Mouse (Mus musculus) forebrain, embryonic 16.5 days (tissue): ENCODE data around the gene Gp1ba. TPM values are rescaled to one million over a fixed set of nuclear protein-coding genes. Genes with fewer than 3 reads are reported as not detected.

Experiments
- ATAC-seq: fragments of 200-750 bp; cut with Nextera tagmentation; 2 replicates; pipeline ENCODE4 v1.8.0; 2017; ENCODE audit warnings: mild to moderate bottlenecking, moderate library complexity
- H3K27ac ChIP-seq: fragments of 300-500 bp; sonication (generic); 2 replicates; pipeline ENCODE4 v1.5.1; 2014; ENCODE audit warnings: low read length, control low read depth
- H3K27me3 ChIP-seq: fragments of 300-500 bp; sonication (generic); replicated peaks from 2 replicates; pipeline ENCODE4 v1.6.1; 2014; ENCODE audit warnings: low read length; ENCODE audit not compliant: control insufficient read depth, insufficient read depth
- H3K36me3 ChIP-seq: fragments of 300-500 bp; sonication (generic); 2 replicates; pipeline ENCODE4 v1.6.1; 2014; ENCODE audit not compliant: control insufficient read depth, insufficient read depth
- H3K4me1 ChIP-seq: fragments of 300-500 bp; sonication (generic); replicated peaks from 2 replicates; pipeline ENCODE4 v1.6.1; 2014; ENCODE audit warnings: low read length; ENCODE audit not compliant: control insufficient read depth, insufficient read depth
- H3K4me2 ChIP-seq: fragments of 300-500 bp; sonication (generic); 2 replicates; pipeline ENCODE4 v1.6.1; 2014; ENCODE audit warnings: mild to moderate bottlenecking, low read length, control low read depth
- H3K4me3 ChIP-seq: fragments of 300-500 bp; sonication (generic); replicated peaks from 2 replicates; pipeline ENCODE4 v1.5.1; 2014; ENCODE audit warnings: mild to moderate bottlenecking, low read length, control low read depth
- H3K9ac ChIP-seq: fragments of 300-500 bp; sonication (generic); replicated peaks from 2 replicates; pipeline ENCODE4 v1.6.1; 2014; ENCODE audit warnings: low read depth, low read length, control low read depth
- H3K9me3 ChIP-seq: fragments of 300-500 bp; sonication (generic); 2 replicates; pipeline ENCODE4 v1.6.1; 2016; ENCODE audit warnings: low read length; ENCODE audit not compliant: control insufficient read depth
- WGBS: fragments of 180-500 bp; shearing (Covaris S2); extraction: QIAGEN DNeasy Blood & Tissue Kit; methylation state at CpG from one replicate; pipeline ENCODE4 v1.1.7; 2014; 5-methylcytosine and 5-hydroxymethylcytosine counted together
- polyA plus RNA-seq: library from polyadenylated mRNA; unstranded; fragments of >200 nt; fragmentation: Nextera tagmentation; extraction: Ambion mirVana; gene quantifications from 2 replicates; pipeline ENCODE4 v1.2.1, GENCODE M21; 2015

The Gp1ba gene
- polyA plus RNA-seq, 1 experiment from 2014 or later: 0.15 TPM

- H3K27ac ChIP-seq: no peak overlapping the region
- 82% methylated on average over 7 of the region's 7 CpGs for WGBS
- ATAC-seq: no peak
These were observed 2.3 kb downstream of the Gp1ba start for GRCm38 (mm10) chr11:70641241-70641640.

DNA sequence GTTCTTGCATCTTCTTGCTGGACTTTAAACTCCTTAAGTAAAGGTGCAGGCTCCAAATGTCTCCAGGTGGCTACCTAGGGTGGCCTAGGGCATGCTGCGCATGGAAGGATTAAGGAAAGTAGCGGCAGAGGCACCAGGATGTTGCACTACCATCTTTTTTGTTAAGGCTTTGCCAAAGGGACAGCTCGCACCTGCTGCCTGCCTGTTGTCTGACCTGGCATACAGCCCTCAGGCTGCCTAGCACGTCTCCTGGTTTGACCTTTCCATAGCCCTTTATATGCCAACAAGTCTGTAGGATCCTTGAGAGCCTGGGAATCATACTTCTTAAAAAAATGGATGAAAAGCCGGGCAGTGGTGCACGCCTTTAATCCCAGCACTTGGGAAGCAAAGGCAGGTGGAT lies 4.1 kb downstream of the Gp1ba start:
- Histone ChIP-seq H3K36me3 (peaks cover 6% of the 10 kb centered on the region), H3K4me2 (no peak overlapping the region), H3K27me3 (no peaks in the 10 kb centered on the region), H3K9me3 (no peaks in the 10 kb centered on the region), H3K9ac (no peak overlapping the region), H3K27ac (no peak overlapping the region), H3K4me3 (no peak overlapping the region), H3K4me1 (peaks cover 17% of the 10 kb centered on the region)
- 93% methylated on average over 6 of the region's 6 CpGs for WGBS
- no peak for ATAC-seq

More at GRCm38 (mm10) chr11:70641241-70641640, 2.3 kb downstream of the Gp1ba start:
- Histone ChIP-seq H3K36me3 (peaks cover 6% of the 10 kb centered on the region), H3K4me1 (peaks cover 10% of the 10 kb centered on the region), H3K9me3 (no peaks in the 10 kb centered on the region), H3K9ac (no peak overlapping the region), H3K4me2 (no peak overlapping the region), H3K27me3 (no peaks in the 10 kb centered on the region), H3K4me3 (no peak overlapping the region)

- WGBS: 92% methylated on average over 8 of the region's 8 CpGs
- Histone ChIP-seq H3K9ac (no peak overlapping the region), H3K27me3 (no peaks in the 10 kb centered on the region), H3K4me1 (peaks cover 30% of the 10 kb centered on the region), H3K4me3 (no peak overlapping the region), H3K9me3 (no peaks in the 10 kb centered on the region), H3K36me3 (peaks cover 11% of the 10 kb centered on the region), H3K27ac (no peak overlapping the region), H3K4me2 (no peak overlapping the region)
- ATAC-seq: no peak
These were observed 5.7 kb downstream of the Gp1ba start for GRCm38 (mm10) chr11:70644564-70645103.

DNA sequence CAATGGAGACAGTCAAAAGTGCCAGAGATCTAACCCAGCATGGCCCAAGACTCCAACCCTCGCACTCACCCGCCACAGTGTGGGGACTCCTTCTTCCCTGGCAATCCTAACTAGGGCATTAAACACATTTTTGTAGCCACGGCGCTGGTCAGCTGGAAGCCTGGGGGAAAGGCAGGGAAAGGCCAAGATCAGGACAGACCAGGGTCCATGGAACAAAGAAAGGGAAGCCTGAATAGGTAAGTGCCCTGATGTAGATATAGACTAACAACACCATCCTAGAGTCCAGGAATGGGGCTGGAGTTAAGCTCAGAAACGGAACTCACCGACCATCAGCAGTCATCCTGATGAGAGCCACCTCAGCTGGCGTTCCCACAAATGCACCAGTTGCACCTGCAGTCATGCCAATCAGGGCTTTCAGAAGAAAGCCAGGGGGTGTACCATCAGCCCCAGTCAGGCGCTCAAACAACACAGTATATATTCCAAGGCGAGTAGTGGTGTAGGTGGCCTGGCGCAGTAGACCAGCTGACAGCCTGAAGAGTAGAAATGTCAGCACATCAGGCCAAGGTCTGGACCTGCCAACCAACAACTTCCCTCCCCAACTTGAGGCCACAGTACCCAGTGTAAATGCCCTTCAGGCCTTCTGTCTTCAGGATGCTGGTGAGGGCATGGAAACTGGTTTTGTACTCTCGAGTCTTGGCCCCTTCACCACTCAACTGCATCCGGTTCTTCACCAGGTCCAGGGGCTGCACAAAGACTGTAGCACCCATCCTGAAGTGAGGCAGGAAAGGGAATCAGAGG lies 6.7 kb downstream of the Gp1ba start:
- Histone ChIP-seq H3K27me3 (no peaks in the 10 kb centered on the region), H3K9ac (peak overlapping the region; percentile 90), H3K4me1 (peaks cover 30% of the 10 kb centered on the region), H3K4me2 (peak overlapping the region; percentile 90), H3K9me3 (no peaks in the 10 kb centered on the region), H3K27ac (peak overlapping the region; percentile 90; the same call in 1 of the 2 replicates), H3K4me3 (peak overlapping the region; percentile 56), H3K36me3 (peaks cover 19% of the 10 kb centered on the region)
- ATAC-seq: no peak
- 93% methylated on average over 12 of the region's 12 CpGs for WGBS

DNA sequence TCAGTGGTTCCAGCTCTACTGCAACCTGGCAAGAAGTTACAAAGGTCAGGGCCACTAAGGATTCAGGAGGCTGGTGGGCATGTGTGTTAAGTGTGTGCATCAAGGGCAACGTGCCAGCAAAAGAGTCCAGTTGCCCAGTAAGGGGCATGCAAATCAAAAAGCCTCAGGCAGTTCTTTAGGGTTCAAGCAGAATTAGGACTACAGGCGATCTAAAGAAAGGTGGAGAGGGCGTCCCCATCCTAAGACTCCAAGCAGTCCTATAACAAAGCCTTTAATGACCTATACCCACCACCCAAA lies 7.3 kb downstream of the Gp1ba start:
- Histone ChIP-seq H3K27me3 (no peaks in the 10 kb centered on the region), H3K9me3 (no peaks in the 10 kb centered on the region), H3K9ac (peak overlapping the region; percentile 90), H3K27ac (peak overlapping the region; percentile 90), H3K36me3 (peaks cover 24% of the 10 kb centered on the region), H3K4me1 (peaks cover 30% of the 10 kb centered on the region), H3K4me2 (peak overlapping the region; percentile 90), H3K4me3 (peak overlapping the region; percentile 56)
- WGBS: 25% methylated on average over 3 of the region's 3 CpGs
- no peak for ATAC-seq

- Histone ChIP-seq H3K9me3 (no peaks in the 10 kb centered on the region), H3K36me3 (peaks cover 27% of the 10 kb centered on the region), H3K27me3 (no peaks in the 10 kb centered on the region), H3K27ac (peak within 1 kb of the TSS; percentile 96), H3K4me3 (peak within 1 kb of the TSS; percentile 56), H3K9ac (peak within 1 kb of the TSS; percentile 90), H3K4me2 (peak within 1 kb of the TSS; percentile 94), H3K4me1 (peaks cover 33% of the 10 kb centered on the region)
- under 1% methylated on average over 63 of the region's 63 CpGs for WGBS
- peak; percentile 92 for ATAC-seq
These were observed 8.0 kb downstream of the Gp1ba start, which contains the start of the genes Rnf167 and Slc25a11 for GRCm38 (mm10) chr11:70646691-70647650. Gene Rnf167, plus strand, starts transcription at chr11:70647235. Gene Slc25a11, minus strand, starts transcription at chr11:70647479.

DNA sequence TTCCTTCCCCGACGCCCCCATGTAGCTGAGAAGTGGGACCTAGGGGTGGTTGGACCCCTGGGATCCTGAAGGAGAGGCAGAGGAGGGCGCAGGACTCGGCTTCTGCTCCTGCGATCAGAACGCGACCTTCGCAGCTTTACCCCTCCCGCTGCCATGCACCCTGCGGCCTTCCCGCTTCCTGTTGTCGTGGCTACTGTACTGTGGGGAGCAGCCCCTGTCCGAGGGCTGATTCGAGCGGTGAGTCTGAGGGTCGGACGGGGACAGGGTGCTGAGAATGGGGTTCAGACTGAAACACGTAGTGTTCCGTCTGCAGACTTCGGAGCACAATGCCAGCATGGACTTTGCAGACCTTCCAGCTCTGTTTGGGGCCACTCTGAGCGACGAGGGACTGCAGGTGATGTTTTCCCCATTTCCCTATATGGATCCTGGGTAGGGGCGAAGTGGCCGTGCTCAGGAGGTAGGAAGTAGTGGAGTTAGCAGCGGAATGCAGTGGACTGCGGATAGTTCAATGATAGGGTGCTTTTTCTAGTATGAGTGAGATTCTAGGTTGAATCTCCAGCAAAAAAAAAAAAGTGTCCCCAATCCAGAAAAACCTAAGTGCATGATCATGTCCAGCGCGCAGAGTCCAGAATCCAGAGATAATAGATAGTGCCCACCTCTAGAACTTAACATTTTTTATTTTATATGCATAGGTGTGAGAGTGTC lies 8.9 kb downstream of the Gp1ba start:
- Histone ChIP-seq H3K4me2 (peak overlapping the region; percentile 94), H3K4me3 (peak overlapping the region; percentile 56), H3K9me3 (no peaks in the 10 kb centered on the region), H3K4me1 (peaks cover 42% of the 10 kb centered on the region), H3K36me3 (peaks cover 30% of the 10 kb centered on the region), H3K27me3 (no peaks in the 10 kb centered on the region), H3K9ac (peak overlapping the region; percentile 64), H3K27ac (peak overlapping the region; percentile 96)
- WGBS: 4% methylated on average over 28 of the region's 28 CpGs
- ATAC-seq: no peak; the same call in 1 of the 2 replicates

DNA sequence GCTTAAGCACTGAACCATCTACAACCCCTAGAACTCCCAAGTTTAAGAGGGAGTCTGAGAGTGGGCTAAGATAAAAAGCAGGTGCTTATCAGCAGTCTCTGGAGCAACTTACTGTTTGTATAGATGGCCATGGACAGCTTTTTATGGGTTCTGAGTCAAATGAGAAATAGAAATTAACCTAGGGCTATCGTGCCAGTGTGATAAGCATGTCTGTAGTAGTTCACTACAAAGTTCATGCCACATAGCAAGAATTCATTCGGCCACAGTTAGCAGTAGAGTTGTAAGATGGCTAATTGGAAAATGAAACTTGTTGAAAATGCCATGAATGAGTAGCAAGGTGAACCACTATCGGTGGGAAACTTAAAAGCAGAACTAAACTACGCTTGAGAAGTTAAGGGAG lies 9.6 kb downstream of the Gp1ba start:
- Histone ChIP-seq H3K4me3 (peak overlapping the region; percentile 56), H3K9ac (no peak overlapping the region), H3K27me3 (no peaks in the 10 kb centered on the region), H3K4me2 (peak overlapping the region; percentile 94), H3K27ac (no peak overlapping the region), H3K4me1 (peaks cover 48% of the 10 kb centered on the region), H3K36me3 (peaks cover 30% of the 10 kb centered on the region), H3K9me3 (no peaks in the 10 kb centered on the region)
- no peak for ATAC-seq
- WGBS: 92% methylated on average over 4 of the region's 4 CpGs
